Mouse (Mus musculus) WW6 (cell line): Measurements from ENCODE around the gene 1700016H13Rik.

Experiments used
- DNase-seq: peaks from one replicate; pipeline ENCODE4 v3.0.0-alpha.2; 2013; ENCODE audit warnings: low read depth, low spot score

The 1700016H13Rik gene

DNA sequence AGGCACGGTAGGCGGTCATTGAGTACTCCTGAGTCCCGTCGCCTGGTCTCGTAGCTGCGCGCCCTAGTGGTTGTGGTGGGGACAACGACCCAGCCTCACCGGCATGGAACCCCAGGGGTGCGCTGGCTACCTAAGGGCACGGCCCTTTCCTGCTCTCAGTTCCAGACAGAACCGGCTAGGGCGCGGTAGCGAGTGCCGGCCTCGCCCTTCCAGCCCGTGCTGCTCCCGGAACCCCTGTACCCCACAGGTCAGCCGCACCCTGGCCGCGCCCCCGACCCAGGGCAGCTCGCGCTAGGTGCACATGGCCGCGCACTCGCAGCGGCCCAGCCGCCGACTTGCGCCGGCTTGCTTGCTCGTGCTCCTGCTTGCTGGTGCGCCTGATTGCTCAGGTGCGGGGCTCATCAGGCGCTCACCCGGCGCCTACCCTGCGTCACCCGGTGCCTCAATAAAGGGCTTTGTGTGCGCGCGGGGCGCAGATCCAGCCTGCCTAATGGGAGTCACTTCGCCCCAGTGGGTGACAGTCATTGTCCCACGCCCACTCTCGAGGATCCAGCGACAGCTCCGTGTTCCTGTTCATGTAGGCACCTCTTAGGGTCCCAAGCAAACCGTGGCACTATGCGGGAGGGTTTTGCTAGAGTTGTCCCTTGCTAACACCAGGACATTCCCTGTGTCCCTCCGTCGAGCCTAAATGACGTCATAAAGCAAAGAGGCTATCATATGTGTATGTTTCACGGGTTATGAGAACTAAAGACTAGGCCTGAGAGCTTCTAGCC, at the start of gene 1700016H13Rik:
Gene 1700016H13Rik (minus strand): TSS at position 665 of the 773 bp plus-strand sequence.
- peak; percentile 64 for DNase-seq

DNA sequence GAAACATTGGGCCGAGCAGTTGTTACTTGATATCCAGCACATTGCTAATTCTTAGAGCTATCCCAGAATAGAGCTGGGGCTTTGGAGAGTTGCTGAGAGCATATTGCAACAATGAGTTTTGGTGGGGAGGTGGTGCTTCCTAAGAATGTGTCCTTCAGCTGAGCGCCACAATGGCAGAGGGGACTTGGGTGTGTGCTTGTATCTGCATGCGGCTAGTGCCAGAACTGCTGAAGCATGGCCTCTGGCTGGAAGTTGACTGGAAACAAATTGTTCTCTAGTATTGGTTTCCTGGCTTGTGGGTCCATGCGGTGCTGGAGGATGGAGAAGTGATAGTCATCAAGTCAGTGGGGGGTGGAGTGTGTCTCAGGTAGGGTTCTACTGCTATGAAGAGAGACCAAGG, 49.5 kb upstream of the 1700016H13Rik start:
- DNase-seq, result no peak

DNA sequence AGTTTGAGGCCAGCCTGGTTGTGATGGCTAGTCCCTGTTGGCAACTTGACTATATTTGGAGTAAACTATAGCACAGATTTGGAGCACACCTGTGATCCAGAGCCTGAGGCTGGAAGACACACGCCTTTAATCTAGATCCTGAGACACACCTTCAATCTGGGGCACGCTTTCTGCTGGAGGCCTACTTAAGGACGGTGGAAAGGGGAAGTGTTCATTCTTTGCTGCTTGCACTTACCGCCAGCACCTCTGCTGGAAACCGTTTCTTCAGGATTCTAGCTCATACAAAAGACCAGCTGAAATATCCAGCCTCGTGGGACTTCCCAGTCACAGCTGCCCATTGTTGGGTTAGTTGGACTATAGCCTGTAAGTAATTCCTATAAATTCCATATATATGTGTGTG, 46.7 kb upstream of the 1700016H13Rik start:
- DNase-seq, result no peak

DNA sequence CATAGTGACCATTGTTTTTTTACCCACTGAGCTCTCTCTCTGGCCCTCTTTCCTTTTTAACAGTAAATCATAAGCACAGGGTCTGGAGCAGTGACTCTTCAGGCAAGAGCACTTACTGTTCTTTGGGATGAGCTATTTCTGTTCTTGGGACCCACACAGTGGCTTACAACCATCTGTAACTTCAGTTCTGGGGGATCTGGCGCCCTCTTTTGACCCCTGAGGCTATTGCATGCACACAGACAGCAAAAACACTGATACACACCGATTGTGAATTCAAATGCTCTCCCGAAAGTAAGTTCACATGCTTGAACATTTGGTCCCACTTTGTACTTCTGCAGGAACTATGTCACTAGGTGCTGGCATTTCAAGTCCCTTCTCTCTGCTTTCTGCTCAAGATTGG, 45.7 kb upstream of the 1700016H13Rik start:
- no peak for DNase-seq

DNA sequence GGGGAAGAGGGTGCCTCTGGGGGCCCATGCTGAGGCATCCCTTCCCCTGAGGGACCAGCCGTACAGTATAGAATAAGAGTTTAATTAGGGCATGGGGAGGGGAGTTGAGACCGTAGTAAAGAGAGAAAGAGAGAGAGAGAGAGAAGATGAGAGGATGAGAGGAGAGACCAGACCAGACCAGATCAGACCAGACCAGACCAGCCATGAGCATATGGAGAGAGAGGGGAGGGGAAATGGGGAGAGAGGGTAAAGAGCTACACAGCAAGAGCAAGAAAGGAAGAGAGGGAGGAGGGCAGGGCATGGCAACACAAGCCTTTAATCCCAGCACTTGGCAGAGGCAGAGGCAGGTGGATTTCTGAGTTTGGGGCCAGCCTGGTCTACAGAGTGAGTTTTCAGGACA, 44.9 kb upstream of the 1700016H13Rik start:
- no peak for DNase-seq

DNA sequence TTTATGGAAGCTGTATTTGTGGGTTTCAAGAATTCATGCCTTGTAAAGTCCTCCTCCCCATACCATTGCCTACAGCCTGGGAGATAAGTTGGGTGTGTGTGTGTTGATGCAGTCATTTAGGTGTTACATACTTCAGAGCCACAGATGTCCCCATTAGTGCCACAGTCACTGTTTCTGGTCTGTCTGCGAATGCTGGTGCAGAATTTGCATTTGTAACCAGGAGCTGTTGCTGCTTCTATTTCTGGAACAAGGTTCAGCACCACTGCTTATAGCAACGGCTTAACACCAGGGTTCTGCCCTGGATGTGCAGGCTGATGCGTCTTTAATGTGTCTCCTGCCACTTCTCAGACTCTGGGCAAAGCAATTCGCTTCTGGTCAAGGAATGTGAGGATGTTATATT, 43.7 kb upstream of the 1700016H13Rik start:
- DNase-seq, result no peak

DNA sequence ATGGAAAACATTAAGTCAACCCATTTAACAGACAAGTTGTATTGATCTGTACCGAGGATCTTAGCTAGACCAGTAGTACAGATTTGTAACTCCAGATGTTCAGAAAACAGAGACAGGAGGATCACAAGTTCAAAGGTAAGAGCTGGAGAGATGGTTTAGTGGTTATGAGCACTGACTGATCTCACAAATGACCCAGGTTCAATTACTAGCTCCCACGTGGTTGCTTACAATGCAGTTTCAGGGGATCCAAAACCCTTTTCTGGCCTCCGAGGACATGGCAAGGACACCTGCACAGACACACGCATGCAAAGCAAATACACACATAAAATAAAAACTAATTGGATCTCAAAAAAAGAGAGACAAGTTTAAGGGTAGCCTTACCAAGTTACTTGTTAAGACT, 42.8 kb upstream of the 1700016H13Rik start:
- DNase-seq, result no peak

DNA sequence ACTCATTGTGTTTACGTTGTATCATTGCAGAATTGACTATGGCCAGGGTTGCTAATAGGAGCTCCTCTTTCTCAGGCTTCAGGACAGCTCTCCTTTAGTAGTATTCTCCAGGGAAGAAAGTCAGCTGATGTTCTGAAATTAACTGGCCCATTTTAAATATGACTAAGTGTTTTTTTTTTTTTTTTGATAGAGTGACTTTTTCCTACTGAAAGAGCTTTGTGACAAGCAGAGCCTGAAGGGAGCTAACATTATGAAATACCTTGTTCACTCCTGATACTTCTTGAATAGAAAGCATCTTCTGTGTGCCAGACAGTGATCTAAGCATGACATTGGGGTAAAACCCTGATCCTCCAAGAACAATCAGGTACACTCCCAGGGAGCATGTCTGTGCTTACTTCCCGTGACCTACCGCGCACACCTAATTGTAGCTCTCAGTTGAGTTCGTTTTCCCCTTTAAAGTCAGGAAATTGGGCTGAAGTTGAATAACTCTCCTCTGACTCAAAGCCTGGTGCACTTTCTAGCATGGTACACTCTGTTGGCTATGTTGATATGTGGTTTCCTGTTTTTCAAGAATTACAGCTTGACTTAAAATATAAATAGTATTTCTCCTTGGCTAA, 42.2 kb upstream of the 1700016H13Rik start:
- no peak for DNase-seq

DNA sequence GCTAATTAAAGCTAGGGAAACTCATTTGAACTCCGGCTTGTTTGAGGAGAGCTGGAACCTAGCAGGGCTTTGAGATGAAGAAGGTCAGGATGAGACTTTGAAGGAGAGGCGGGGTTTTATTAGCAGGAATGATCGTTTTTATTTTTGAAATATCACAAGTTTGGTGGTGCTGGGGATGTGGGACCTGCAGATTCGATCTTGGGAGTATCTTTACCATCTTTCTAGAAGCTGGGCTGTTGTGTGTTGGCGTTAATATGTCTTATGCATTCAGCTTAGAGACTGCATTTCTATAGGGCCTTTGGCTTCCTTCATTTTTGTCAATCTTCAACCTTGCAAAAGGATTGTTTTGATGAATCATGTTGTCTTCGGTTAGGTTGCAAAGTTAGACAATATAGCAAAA, 38.3 kb upstream of the 1700016H13Rik start:
- DNase-seq, result no peak

DNA sequence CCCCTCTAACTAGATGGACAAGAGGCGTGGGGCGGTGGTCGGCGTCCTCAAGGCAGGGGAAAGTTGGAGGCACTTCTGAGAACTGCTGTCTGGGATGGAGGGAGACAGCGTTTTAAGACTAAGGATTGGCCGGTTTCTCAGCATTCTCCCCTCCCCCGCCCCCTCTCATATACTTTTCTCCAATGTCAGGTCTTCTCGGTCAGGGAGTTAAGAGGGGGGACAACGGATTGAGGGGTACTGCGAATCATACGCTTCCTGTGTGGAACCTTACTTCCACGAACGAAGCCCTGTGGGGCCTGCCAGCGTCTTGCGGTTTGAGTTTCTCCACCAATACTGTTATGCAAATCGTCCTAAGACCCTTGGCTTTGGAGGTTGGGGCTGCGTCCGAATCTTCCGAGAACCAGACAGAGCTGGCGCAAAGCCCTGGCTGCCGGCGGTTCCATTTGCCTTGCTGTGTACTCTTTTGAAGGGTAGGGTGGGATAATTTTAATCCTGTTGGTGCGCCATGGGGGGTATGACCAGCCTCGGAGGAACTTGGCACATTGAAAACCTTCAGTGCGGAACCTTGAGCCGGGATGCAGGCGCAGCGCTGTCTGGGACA, 37.3 kb upstream of the 1700016H13Rik start:
- DNase-seq, result no peak

DNA sequence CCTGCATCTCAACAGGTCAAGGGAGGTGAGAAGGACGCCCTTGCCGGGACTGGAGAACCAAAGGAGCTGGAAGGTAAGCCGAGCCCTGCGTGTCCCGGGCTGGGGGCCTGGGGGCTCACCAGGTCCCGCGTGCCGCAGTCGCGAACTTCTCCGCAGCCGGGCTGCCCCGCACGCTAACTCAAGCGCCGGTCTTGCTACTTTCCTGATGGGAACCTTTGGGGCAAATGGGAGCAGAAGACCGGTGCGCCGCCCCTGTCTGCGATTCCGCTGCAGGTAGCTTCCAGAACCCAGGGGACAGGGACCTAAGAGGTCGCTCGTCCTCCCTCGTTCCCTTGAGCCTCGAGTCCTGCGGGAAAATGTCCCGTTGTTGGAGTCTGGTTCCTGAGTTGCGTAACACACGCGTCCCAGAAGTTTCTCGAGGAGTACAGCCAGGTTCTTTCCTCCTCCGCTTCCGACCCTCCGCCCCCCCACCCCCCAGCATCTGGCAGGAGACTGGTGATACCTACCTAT, 36.8 kb upstream of the 1700016H13Rik start:
- DNase-seq, result no peak

DNA sequence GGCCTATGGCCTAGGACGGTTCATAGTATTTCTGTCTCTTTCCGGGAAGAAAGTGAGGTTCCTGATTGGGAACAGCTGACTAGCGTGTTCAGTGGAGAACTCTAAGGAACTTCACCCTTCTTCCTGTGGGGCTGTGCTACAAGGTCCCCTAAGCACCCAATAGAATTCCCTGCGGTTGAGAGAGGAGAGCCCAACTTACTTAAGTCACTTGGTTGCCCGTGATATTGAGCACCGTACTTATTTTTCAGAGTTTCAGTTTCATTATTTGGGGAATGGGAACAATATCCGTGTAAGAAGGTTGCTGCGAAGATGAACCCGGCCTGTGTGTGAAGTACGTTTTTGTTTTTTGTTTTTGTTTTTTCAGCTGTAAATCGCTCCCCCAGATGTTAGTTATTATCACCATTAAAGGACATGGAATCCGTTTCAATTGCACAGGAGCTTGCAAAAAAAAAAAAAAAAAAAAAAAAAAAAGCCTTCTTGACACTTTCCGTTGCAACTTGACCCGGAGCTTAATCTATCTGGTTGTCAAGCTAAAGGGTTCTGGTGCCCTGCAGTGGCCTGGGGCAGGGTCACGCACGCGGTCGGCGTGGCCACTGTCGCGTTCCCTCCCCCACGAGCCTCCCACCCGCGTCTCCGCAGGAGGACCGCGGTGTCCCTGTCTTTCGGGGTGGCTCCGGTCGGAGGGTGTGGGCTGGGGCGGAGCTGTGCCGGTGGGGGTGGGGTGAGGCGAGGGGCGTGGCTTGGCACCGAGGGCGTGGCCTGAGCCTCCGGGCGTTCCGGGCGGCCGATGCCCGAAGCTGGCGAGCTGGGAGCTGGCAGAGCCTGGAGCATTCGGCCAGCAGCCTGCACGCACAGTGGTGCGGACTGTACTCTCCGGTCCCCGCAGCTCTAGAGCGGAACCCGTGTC, 36.1 kb upstream of the 1700016H13Rik start, which contains the start of gene Aff1:
Gene Aff1 (plus strand): TSS at position 751 of the 907 bp plus-strand sequence.
- DNase-seq, result no peak

DNA sequence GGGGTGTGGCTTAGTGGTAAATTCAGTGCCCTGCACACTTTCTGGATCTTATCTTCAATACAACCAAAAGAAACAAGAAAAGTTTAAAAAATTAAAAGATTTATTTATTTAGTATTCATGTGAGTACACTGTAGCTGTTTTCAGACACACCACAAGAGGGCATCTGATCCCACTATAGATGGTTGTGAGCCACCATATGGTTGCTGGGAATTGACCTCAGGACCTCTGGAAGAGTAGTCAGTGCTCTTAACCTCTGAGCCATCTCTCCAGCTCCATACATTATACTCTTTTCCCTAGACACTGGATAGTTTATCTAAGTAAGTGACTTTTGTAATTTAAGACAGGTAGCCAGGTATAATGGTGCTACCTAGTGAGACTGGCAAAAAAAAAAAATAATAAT, 35.4 kb upstream of the 1700016H13Rik start:
- DNase-seq, result no peak

DNA sequence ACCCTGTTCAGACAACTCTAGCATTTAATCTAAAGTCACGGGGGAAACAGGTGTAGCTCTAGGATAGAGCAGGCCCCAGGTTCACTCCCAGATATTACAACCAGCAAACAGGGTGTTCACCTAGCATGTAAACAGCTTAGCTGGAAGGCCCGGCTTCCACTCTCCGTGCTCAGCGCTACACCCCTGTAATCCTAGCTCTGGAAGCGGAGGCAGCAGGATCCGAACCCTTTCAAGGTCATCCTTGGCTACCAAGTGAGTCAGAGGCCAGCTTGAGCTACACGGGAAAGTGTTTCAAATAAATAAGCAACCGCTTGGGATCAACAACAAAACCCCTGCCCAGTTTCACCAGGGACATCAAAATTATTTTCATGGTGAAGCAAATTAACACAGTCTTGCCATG, 34.4 kb upstream of the 1700016H13Rik start:
- DNase-seq, result no peak

DNA sequence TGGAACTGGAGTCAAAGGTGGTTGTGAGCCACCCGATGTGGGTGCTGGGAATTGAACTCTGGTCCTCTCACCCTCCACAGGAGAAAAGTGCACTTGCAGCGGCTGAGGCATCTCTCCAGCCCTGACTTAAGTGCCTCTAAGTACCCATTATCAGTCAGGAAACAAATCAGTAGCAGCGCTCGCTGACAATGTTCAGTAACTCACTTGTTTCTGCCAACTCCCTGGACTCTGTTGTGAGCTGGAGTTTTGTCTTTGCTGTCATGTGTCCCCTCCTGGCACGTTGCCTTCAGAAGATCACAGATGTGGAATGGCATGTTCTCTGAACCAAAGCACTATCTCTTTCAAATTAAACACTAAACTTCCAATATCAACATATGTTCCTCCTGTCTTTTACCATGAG, 33.8 kb upstream of the 1700016H13Rik start:
- no peak for DNase-seq

DNA sequence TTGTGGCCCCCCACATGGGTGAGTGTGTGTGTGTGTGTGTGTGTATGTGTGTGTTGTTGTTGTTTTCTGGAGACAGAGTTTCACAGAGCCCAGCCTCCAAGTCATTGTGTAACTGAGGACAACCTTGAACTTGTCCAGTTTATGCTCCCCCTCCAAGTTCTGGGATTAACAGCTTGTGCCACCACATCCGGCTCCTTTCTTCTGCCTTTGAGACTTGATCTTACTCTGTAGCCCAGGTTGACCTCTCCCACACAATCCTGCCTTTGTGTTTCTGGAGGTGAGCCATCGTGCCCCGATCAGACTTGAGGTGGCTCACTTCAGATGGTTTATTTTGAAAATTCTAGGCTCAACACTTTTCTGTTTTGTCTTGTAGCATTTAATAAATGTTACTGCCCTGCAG, 26.0 kb upstream of the 1700016H13Rik start:
- DNase-seq, result no peak

DNA sequence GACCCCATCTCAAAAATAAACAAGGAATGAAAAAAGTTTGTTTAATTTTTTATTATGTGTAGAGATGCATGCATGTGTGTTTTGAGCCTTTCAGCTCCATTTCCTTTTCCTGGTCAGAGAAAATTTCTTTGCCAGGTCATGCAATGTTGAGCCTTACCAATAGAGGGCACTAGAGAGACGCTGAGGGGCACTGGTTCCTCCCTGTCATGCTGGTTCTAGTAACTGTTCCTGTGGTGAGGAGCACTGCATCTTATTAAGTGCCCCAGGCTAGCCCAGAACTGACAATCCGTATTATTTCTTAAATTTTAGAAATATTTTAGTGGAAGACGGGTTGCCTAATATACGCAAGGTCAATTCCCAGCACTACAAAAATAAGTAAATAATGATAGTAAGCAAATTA, 24.6 kb upstream of the 1700016H13Rik start:
- no peak for DNase-seq

DNA sequence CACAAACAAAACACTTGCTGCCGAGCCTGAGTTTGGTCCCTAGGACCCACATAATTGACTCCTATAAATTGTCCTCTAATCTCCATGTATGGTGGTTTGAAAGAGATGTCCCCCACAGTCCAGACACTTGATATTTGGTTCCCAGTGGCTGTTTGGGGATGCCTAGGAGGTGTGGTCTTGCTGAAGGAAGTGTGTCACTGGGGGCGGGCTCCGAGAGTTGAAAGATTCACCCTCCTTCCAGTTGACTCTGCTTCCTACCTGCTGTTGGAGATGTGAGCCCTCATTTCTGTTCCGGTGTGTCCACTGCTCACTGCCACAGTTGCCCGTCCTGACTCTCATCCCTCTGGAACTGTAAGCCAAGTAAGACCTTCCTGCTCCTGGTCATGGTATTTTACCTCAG, 23.2 kb upstream of the 1700016H13Rik start:
- no peak for DNase-seq

DNA sequence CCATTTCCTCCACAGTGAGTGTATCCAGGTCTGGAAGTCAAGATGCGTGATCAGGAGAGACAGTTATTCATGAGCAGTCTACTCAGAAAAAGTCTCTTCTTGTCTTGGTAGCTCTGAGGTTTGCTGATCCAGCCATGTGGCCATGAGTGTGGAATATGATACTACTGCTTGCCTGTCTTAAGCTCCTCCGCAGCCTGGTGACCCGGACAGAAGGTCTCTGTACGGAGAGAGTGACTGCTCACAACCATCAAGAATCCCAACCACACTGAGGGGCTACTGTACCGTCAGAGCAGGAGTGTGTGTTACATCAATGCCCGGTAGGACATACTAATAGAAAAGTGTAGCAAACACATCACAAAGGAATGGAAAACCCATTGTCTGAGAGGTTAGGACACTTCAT, 22.1 kb upstream of the 1700016H13Rik start:
- no peak for DNase-seq

DNA sequence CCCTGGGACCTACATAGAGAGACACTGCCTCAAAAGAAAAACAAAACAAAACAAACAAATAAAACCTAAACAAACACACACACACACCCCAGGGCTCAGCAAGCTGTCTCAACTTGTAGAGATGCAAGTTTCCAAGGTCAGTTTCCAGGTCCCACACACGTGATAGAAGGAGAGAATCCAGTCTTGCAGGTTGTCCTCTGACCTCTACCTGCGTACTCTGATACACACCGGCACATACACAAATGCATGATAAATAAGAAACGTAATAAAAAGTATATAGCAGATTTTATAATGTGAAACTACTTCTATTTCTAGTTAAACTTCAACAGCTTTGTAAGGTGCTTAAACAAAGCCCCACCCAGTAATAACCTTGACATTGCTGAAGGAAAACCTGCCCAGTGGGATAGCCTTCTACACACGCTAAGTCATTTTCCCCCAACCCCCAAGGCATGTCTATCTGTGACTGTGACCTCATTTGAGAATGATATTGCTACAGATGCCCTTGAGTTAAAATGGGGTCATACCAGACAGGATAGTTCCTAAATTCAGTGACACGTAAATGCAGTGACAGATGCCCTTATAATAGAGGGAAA, 20.6 kb upstream of the 1700016H13Rik start:
- no peak for DNase-seq

DNA sequence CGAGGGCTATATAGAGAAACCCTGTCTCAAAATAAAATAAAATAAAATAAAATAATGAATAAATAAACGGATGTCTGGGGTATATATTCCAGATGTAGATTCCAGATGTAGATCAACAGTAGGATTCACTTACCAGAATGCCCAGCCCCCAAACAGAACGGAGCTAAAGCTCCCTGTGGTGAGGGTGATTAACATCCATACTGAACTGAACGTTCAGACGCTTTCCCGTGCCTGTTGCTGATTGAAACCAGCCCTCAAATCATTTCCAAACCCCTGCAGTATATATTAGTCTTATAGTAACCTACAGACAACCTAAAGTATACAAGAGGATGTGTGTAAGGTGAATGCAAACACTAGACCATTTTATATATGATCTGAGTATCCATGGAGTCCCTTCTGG, 18.7 kb upstream of the 1700016H13Rik start:
- no peak for DNase-seq
